Mouse (Mus musculus): Measurements from ENCODE around the gene Yipf3.
A peak's percentile ranks its signal among the peaks of the same experiment; 100 is the strongest.

DNA sequence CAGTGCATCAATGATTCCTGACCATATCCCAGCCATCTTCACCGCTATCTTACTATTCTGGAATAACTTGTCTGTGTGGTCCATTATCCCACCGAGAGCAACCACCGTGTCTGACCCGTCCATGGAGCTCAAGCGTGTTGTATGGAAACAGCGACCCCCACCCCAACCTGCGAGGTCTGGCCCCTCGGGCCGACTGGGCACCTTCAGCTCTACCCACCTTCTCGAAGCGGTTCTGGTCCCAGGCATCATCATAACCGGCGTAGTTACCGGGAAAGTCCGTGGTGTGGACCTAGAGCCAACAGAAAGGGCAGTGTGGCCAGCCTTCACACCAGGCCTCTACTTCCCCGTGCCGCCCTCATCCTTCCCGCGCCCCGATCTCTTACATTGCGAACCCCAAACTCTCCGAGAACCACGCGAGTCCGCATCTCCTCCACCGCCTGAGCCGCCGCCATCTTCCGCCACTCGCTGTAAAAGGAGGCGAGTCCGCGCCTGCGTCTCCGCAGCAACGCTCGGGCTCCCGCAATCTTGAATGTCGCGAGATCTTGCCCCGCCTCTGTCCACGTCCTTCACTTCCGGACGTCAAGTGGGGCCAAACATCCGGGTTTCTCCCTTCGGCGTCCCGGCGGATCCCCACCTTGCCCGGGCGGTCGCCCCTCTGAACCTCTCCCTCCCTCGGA is at the start of gene Yipf3, which contains the start of gene Polr1c:
- no peak for TF ChIP-seq CTCF (IDR thresholded peaks at IDR 0.05; ENCODE audit: low read depth)
- peak; percentile 62; the same call in 1 of the 2 replicates for TF ChIP-seq EP300 (IDR thresholded peaks at IDR 0.05; ENCODE audit: low read depth)
